Mouse (Mus musculus): ENCODE measurements around the gene Parvb.

Parvb gene

DNA sequence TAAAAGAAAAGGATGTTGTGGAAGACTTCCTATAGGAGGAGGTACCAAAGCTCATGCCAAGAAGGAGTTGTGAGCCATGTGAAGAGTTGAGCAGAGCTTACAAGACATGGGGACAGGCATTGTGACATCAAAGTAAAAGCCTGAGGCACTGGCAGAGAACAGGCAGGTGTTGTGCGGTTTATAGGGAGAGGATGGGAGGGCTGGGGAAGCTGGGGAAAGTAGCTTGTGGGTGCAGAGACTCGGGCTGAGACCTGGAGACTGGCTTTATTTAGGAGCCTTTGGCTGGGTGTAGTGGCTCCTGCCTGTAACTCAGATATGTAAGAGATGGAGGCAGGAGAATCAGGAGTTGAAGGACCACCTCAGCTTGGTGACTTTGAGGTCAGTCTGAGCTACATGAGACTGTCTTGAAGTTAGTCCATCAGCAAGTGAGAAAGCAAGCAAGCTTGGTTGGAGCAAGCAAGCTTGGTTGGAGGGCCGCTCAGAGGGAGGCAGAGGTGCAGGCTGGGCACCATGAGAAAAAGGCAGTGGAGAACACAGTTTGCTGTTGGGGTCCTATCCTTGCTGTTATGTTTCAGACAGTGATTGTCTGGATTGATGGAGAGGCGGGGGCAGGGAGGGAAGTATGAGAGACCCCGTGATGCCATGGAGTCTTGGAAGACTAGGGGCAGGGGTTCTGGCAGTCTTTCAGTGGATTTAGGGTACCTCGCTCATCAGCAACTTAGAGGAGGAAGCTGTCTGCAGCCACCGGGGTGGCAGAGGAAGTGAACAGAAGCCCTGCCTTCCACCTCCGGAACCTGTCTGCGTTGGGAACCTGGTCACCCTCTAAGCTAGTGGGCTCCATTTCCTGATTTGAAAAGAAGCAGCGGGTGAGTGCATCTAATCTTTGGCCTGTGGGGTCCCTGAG lies 92.4 kb downstream of the Parvb start, which contains the start of gene Parvg:
Gene Parvg, plus strand, starts transcription at position 61 of the 904 bp plus-strand sequence.
- no peak for DNase-seq (ENCODE audit: low spot score in 2 of 2)

DNA sequence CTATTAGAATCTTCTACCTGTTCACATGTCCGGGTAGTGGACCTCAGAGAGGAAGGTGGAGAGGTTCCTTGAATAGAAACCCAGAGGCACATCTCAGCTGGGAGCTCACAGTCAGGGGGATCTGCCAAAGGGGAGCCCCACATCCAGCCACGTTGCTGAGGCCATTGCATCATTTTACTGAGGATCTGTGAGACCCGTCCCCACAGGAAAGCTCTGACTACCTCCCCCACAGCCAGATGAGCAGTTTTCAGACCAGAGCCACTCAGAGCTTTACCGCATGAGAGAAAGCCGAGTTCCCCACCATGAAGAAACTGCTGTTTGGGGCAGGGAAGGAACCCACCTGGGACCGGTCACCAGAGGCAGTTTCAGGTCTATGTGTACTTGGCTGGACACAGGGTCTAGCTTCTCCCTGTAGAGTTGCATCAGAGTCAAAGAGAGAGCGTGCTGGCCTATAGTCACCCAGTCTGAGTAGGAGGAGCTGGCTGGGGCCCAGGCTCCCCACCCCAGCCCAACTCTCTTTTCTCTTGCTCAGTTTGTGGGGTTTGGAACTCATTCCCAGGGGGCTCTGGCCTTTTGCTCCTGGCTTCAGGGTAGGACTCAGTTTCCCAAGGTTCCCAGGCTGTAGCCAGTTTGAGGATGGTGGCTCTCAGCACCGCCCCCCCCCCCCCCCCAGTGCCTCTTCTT lies 93.2 kb downstream of the Parvb start:
- DNase-seq (ENCODE audit: low spot score in 2 of 2): peak in 1 of 2 experiments; percentile 27

DNA sequence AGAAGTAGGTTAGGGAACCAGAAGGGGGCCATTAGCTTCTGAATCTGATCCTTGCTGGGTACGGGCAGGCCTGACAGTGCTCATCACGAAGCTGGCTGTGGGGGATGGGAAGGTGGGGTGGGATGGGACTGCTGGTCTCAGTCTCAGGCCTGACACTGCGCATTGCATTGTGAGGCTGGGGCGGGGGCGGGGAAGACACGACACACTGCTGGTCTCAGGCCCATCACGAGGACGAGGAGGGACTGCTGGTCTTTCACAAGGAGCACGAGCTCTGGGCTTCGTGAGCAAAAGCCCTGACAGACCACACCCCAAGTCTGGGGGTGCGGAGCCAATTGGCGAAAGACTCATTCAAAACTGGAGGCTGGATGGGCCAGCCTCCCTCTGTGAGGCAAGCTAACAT lies 93.9 kb downstream of the Parvb start:
- no peak for DNase-seq (ENCODE audit: low spot score in 2 of 2)

DNA sequence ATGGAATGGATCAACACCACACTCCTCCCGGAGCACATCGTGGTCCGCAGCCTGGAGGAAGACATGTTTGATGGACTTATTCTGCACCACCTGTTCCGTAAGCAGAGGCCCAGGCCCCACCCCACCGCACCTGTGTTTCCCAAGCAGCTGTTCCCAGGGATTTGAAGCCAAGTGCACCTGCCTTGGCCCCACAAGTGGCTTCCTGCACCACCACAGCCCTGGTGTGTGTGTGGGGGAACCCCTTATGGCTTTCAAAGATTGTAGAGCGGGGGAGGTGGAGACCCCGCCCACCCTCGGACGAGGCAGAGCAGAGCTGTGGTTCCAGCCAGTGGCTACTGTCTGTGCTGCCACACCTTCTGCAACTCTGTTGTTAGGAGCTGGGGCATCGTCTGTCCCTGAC lies 97.0 kb downstream of the Parvb start:
- no peak for DNase-seq (ENCODE audit: low spot score in 2 of 2)

DNA sequence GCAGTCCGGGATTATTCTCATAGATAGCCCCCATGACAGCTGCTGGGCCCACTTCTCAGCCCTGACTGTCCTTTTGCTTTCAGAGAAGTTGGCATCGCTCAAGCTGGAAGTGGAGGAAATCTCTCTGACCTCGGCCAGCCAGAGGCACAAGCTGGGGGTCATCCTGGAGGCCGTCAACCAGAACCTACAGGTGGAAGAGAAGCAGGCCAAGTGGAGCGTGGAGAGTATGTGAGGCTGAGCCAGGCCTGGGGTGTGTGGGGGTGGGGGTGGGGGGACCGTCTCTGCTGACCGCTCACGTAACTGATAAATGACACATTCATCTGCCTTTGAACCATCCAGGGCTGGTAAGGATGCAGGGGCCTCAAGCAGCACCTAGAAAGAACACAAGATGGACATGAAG lies 98.1 kb downstream of the Parvb start:
- DNase-seq (ENCODE audit: low spot score in 2 of 2): no peak

DNA sequence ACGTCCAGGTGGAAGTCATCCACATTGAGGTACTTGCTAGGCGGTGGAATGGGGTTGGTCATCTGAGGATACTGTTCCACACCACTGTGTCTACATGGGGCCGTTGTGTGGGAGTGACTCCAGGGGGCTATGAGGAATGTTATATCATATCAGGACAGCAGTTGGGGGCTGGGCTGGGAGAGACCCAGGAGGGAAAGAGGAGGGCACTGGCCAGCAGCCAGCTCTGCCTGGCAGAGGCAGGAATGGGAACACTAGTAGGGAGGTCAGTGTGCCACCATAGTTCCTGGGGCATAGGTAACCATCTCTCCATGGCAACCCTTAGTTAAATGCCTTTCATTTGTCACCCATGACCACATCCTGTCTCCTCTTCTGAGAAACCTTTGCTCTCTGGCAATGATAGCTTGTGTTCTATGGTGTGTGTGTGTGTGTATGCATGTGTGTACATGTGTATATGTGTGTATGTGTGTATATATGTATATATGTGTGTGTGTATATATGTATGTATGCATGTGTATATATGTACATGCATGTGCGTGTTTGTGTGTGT lies 99.3 kb downstream of the Parvb start:
- DNase-seq (ENCODE audit: low spot score in 2 of 2): no peak

DNA sequence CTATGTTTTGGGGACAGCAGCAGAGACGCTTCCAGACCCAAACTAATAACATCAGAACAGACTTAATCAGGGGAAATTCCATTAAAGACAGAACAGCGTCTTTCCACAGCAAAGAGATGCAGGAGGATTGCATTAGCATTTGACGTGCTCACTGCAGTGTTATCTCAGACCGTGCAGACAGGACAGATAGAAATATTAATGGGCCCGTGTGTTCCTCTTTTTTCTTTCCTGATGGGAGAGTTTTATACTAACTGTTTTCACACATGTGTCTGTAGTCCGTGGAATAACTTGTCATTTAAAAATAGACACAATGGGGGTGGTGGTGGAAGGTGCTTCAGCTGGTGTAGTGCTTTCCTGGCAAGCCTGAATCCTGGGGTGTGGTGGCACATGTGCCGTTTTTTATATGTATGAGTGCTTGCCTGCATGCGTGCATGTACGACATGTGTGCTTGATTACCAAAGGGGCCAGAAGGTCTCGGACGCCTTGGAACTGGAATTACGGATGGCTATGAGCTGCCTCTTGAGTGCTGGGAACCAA lies 104.5 kb downstream of the Parvb start:
- no peak for DNase-seq (ENCODE audit: low spot score in 2 of 2)

DNA sequence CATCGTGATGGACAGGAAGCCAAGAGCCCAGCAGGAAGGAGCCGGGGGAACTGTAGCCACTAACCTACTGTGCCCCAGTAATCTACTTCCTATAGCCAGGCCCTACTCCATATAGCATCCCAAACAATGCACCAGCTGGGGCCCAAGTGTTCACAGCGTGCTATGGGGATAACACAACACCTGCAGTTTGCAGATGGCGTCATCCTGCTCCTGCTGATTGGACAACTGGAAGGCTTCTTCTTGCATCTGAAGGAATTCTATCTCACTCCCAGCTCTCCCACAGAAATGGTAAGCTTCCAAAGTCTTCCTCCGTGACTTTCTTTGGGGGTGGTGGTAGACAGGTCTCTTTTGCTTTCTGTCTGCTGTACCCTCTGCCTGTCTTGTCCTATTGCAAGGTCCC lies 105.8 kb downstream of the Parvb start:
- DNase-seq (ENCODE audit: low spot score in 2 of 2): no peak

DNA sequence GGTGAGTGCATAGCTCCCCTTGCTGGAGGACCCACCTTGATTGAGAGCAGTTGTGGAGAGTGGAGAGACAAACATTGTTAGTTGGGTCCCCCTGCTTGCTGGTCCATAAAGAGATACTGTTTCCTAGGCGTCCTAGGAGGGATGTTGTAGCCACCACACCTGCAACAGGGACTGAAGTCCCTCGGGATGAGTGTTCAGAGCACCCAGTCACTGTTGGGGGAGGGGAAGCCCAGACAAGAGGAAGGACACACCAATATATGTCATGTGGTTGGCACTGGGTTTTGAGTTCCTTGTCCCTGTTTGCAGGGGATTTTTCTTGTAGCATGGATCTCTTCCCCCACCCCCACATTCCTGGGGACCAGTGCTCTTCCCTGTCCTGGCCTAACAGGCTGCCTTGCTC lies 109.1 kb downstream of the Parvb start:
- no peak for DNase-seq (ENCODE audit: low spot score in 2 of 2)

DNA sequence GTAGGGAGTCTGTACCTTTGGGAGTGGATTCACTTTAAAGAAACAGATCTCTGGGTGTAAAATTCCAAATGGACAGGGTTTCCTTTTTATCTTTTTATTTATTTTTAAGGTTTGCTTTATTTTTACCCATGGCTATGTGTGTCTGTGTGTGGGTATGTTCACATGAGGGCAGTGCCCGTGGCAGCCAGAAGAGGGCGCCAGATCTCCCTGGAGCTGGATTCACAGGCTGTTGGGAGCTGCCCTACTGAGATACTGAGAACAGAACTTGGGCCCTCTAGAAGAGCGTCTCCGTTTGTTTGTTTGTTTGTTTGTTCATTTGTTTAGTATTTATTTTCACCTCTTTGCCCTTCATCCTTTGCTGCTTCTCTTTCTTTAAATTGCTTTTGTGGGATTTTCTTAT lies 116.9 kb downstream of the Parvb start:
- DNase-seq (ENCODE audit: low spot score in 2 of 2): no peak

DNA sequence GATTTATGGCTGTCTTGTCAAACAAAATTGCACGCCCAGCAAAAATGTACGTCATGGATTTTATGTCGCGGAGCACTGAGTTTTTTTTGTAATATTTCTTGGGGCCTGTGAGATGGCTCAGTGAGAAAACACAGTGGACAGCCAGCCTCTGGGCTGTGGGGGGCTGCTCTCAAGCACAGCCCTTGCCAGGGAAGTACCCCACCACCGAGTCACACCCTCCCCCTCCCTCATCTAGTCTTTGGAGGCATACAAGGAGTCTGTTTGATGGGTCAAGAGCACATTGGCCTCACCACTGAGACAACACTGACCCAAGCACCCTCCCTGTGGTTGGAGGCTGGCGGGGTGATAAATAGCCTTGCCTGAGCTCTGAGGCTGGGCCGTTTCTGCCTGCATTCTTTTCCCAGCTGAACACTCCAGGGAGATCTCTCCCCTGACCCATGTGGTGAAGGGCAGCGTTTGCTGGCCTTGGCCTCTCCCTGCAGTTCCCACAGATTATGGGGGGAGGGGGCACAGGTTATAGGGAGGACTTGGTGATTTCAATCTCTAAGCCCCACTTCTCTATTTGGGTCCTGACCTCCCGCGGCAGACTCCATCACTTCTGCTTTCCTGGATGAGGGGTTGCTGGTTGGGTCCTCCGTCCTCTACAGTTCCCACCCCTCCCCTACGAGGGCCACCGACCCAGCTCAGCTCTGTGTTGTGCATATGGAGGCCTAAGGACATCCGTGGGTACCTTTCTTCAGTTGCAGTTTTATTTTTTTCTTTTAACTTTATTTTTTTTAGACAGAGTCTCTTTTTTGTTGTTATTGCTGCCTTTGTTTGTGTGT lies 118.3 kb downstream of the Parvb start:
- DNase-seq (ENCODE audit: low spot score in 2 of 2): no peak

DNA sequence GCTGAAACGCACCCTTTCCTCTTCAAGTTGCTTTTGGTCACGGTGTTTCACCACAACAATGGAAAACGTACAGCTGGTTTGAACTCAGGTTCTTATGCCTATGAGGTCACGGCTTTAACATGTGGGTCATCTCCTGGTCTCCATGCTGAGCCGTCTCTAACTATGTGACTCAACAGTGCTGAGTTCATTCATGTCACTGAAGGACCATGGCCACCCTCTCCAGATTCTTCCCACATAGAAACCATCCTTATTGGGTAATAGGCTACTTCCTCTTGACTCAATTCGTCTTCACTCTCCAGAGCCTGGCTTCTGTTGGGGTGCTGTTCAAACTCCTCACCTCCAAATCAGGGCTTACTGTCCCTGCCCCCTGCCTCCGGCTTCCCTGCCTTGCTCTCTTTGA lies 119.5 kb downstream of the Parvb start:
- no peak for DNase-seq (ENCODE audit: low spot score in 2 of 2)

DNA sequence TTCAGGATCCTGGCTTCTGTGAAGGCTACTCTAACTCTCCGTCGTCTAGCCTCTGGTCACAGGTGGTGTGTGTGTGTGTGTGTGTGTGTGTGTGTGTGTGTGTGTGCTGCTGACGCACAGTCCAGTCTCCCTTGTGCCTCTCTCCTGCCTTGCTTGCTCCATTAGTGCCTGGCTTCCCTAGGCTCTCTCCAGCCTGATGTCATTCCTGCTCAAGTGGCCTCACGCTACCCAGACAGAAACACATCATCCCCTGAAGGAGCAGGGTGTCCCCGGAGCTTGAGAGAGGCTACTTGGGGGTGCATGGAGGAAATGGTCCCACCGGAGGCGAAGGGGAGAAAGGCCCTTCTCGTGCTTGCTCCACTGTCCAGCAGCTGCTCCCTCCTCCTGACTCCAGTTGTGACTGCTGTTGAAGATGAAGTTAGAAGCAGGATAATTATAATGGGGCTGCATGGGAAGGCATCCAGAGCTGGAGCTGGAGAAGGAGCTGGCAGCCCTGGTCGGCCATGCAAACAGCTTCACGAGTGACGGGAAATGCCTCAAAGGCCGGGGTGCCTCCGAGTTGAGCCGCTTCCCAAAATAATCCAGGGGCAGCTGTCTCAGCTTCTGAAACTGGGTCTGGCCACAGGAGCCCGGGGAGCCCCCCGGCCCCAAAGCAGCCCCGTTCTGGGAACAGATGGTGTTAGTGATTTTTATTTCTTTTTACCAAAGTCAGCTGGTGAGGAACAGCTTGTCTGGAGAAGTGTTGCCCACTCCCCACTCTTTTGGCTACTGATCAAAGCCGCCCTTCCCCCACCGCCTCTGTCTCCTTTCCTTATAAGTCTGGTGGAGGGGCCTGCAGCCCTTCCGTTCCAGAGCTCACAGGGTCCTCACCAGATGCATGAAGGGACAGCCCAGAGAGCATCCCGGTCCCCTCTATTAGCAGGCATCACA lies 120.3 kb downstream of the Parvb start:
- DNase-seq (ENCODE audit: low spot score in 2 of 2): no peak

DNA sequence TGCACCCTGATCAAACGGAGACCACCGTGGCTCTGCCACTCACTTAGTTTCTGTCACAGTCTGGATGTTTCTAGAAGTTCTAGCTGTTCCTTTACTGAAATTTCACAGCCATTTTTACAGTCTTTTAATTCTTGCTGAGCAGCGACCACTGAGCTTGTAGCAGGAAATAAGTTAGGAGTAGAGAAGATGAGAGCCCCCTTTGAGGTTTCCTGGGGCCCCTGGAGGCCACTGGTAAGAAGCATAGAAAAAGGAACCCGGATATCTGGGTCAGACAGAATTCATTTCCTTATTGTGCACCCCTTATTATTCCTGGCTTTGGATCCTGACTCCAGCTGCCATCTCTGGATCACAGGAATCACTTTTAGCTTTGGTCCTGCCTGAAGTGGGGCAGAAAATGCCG lies 123.2 kb downstream of the Parvb start:
- DNase-seq (ENCODE audit: low spot score in 2 of 2): no peak

DNA sequence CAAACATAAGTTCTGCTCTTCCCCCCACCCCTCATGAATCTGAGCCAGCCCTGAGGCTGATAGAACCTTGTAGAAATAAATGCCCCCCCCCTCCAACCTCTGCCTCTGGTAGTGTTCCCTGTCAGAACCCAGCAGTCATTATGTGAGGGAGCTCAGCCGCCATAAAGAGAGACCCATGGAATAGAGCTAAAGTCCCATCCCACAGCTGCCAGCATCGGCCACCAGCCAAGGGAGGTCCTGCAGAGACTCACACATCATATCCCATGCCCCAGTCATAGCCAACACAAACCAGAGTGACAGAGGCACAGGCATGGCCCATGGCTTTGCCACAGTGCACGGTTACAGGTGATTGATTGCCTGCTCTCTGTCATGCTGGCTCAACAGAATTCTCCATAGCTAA lies 132.9 kb downstream of the Parvb start:
- DNase-seq (ENCODE audit: low spot score in 2 of 2): no peak
